Mouse (Mus musculus) stomach, embryonic 16.5 days (tissue): ENCODE data around the gene Cchcr1. TPM values are rescaled to one million over a fixed set of nuclear protein-coding genes. Genes with fewer than 3 reads are reported as not detected.

Source experiments
- ATAC-seq: fragments of 200-750 bp; cut with Nextera tagmentation; 2 replicates; pipeline ENCODE4 v1.8.0; 2017; ENCODE audit warnings: moderate number of reproducible peaks, moderate TSS enrichment; ENCODE audit not compliant: insufficient read depth, low FRiP score
- H3K27ac ChIP-seq: fragments of 300-500 bp; sonication (generic); 2 replicates; pipeline ENCODE4 v1.5.1; 2014; ENCODE audit warnings: low read length
- H3K27me3 ChIP-seq: fragments of 300-500 bp; sonication (generic); 2 replicates; pipeline ENCODE4 v1.6.1; 2014; ENCODE audit warnings: low read length, control low read depth, mixed read lengths; ENCODE audit not compliant: control insufficient read depth, insufficient read depth
- H3K36me3 ChIP-seq: fragments of 300-500 bp; sonication (generic); 2 replicates; pipeline ENCODE4 v1.6.1; 2014; ENCODE audit warnings: low read length; ENCODE audit not compliant: control insufficient read depth, insufficient read depth
- H3K4me1 ChIP-seq: fragments of 300-500 bp; sonication (generic); 2 replicates; pipeline ENCODE4 v1.6.1; 2014; ENCODE audit warnings: low read length, control low read depth, mixed read lengths; ENCODE audit not compliant: control insufficient read depth, insufficient read depth
- H3K4me2 ChIP-seq: fragments of 300-500 bp; sonication (generic); 2 replicates; pipeline ENCODE4 v1.6.1; 2014; ENCODE audit warnings: low read depth, low read length, mixed read lengths
- H3K4me3 ChIP-seq: fragments of 300-500 bp; sonication (generic); replicated peaks from 2 replicates; pipeline ENCODE4 v1.5.1; 2014; ENCODE audit warnings: mild to moderate bottlenecking, low read length
- H3K9ac ChIP-seq: fragments of 300-500 bp; sonication (generic); 2 replicates; pipeline ENCODE4 v1.6.1; 2014; ENCODE audit warnings: low read length
- H3K9me3 ChIP-seq: fragments of 300-500 bp; sonication (generic); replicated peaks from 2 replicates; pipeline ENCODE4 v1.6.1; 2016; ENCODE audit warnings: low read length, control low read depth; ENCODE audit not compliant: control insufficient read depth
- WGBS: fragments of 180-500 bp; shearing (Covaris S2); extraction: QIAGEN DNeasy Blood & Tissue Kit; methylation state at CpG from one replicate; pipeline ENCODE4 v1.1.7; 2014; 5-methylcytosine and 5-hydroxymethylcytosine counted together
- polyA plus RNA-seq: library from polyadenylated mRNA; unstranded; fragments of >200 nt; fragmentation: Nextera tagmentation; extraction: Ambion mirVana; gene quantifications from 2 replicates; pipeline ENCODE4 v1.2.1, GENCODE M21; 2015

Cchcr1 gene
- polyA plus RNA-seq, 1 experiment from 2014 or later = 19.4 TPM

DNA sequence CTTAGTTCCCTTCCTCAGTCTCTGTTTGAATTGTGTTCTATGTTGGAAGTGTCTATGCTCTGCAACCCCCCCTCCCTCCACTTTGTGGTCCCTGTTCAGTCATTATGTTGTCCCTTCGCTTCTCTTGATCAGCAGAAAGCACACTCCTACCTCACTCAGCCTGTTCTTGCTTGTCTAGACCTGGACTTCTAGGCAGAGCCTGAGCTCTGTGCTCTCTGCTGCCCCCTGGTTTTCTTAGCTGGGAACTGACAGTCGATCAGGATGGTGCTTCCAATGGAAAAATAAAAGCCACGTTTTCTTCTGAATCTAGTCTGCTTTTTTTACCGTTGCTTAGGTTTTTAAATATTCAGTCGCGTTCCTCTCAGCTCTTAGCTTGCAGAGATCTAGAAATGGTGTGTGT lies 17.4 kb downstream of the Cchcr1 start:
- H3K9me3 ChIP-seq = no peaks in the 10 kb centered on the region
- no peaks in the 10 kb centered on the region for H3K4me1 ChIP-seq
- ATAC-seq = peak; percentile 60; the same call in 1 of the 2 replicates
- H3K4me2 ChIP-seq = no peak overlapping the region
- WGBS = 7% methylated on average over 6 of the region's 6 CpGs
- H3K36me3 ChIP-seq = no peaks in the 10 kb centered on the region
- no peak overlapping the region for H3K4me3 ChIP-seq
- no peak overlapping the region for H3K27ac ChIP-seq
- H3K27me3 ChIP-seq = no peaks in the 10 kb centered on the region
- no peak overlapping the region for H3K9ac ChIP-seq

DNA sequence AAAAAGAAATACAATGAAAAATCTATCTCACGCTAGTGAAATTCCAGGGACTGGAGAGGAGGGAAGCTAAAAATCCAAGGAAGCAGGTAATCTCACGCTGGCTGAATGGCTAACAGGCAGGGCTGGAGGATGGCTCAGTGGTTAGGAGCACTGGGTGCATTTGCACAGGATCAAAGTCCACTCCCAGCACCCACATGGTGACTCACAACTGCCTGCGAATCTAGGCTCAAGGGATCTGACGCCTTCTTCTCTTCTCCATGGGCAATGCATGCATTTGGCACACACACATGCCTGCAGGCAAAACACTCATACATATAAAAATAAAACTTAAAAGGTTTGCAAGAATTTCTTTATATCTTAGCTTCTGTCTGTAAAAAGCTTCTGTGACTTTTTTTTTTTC lies 20.5 kb downstream of the Cchcr1 start:
- Histone ChIP-seq H3K9ac (no peak overlapping the region), H3K4me1 (no peaks in the 10 kb centered on the region), H3K27ac (no peak overlapping the region), H3K4me2 (no peak overlapping the region), H3K27me3 (no peaks in the 10 kb centered on the region), H3K36me3 (no peaks in the 10 kb centered on the region), H3K9me3 (no peaks in the 10 kb centered on the region), H3K4me3 (no peak overlapping the region)
- no peak for ATAC-seq
- WGBS = 78% methylated on average over 4 of the region's 4 CpGs

DNA sequence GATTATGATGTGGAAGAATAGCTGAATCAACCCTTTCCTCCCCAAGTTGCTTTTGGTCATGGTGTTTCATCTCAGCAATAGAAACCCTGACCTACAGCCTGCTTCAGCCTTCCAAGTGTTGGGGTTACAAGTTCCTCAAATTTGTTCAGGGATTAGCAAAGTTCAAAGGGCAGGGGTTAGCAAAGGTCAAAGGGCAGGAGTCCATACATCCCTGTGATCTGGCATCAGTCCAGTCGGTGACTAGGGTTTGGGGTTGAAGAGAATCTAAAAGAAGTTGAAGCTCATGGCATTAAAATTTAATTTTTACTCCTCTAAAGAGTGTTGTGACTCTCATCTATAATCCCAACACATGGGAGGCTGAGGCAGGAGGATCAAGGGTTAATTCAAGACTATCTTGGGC lies 21.6 kb downstream of the Cchcr1 start:
- H3K27ac ChIP-seq = no peak overlapping the region
- H3K4me1 ChIP-seq = no peaks in the 10 kb centered on the region
- no peaks in the 10 kb centered on the region for H3K27me3 ChIP-seq
- H3K4me2 ChIP-seq = no peak overlapping the region
- ATAC-seq = no peak
- no peak overlapping the region for H3K4me3 ChIP-seq
- H3K9ac ChIP-seq = no peak overlapping the region
- no peaks in the 10 kb centered on the region for H3K9me3 ChIP-seq
- no peaks in the 10 kb centered on the region for H3K36me3 ChIP-seq
- 86% methylated on average over 1 of the region's 1 CpGs for WGBS

DNA sequence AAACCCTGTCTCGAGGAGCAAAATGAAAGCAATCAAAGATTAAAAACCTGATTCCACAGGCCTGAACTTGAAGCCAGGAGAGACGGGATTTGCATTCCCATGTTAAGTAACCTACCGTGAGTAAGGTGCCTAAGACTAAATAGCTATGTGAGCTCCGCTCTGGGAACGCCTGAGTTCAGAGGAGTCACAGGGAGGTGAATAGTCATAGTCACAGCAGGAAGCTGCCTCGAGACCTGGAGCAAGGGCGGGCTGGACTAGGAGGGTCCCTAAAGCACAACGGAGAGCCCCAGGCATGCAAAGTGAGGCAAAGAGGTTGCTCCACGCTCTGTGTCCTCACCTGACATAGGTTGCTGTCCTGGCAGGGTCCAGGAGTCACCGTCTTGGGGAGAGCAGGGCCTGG lies 22.6 kb downstream of the Cchcr1 start:
- Histone ChIP-seq H3K4me2 (no peak overlapping the region), H3K9me3 (no peaks in the 10 kb centered on the region), H3K4me1 (no peaks in the 10 kb centered on the region), H3K9ac (no peak overlapping the region), H3K36me3 (no peaks in the 10 kb centered on the region), H3K27me3 (no peaks in the 10 kb centered on the region), H3K4me3 (no peak overlapping the region), H3K27ac (no peak overlapping the region)
- ATAC-seq = no peak
- 55% methylated on average over 10 of the region's 10 CpGs for WGBS

DNA sequence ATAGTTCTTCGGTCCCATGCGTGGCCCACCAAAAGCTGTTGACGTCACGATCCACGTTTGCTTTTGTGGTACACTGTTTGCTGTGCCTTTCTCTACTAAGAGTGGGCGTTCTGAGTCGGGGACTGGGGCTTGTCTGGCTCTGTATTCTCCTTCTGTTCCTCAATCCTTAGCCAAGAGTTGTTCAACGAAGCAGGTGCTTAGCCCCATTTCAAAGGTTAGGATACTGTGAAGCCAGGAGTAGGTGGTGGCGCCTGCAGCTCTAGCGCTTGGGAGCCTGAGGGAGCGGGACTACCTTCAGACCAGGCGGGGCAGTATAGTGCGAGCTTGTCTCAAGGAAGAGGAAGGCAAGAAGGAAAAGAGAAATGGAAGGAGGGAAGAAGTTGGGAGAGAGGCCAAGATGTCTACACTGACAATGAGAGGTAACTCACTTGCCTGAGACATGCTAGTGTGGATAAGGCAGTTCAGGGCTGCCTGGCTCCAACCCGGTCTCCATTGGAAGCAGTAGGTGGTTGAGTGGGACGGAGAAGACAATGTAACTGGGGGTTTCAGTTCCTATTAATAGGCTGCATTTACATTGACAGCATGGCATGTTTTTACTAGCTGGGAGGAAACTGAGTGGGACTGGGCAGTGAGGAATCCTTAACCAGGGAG lies 26.0 kb downstream of the Cchcr1 start:
- H3K36me3 ChIP-seq = no peaks in the 10 kb centered on the region
- H3K9ac ChIP-seq = no peak overlapping the region
- no peak overlapping the region for H3K27ac ChIP-seq
- no peaks in the 10 kb centered on the region for H3K4me1 ChIP-seq
- no peaks in the 10 kb centered on the region for H3K9me3 ChIP-seq
- no peak overlapping the region for H3K4me3 ChIP-seq
- no peaks in the 10 kb centered on the region for H3K27me3 ChIP-seq
- H3K4me2 ChIP-seq = no peak overlapping the region
- no peak for ATAC-seq
- WGBS = 74% methylated on average over 15 of the region's 15 CpGs

DNA sequence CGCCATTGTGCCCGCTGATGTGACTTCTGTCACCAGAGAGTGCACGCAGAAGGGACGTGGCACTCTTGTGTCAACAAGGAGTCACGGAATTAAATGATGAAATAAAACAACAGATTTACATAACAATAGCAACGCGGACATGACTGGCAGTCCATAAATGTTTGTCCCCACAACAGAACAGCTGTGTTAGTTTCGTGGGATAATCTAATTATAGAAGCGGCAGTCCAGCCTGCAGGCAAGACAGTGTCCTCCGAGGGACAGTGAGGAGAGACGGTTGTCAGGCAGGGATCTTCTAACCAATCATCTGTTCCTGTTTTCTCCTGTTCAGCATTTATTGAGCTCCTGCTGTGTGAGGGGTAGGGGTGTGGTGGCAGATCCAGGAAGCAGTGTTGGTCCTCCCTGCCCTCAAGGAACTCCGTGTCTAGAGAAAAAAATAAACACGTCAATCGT lies 26.5 kb downstream of the Cchcr1 start:
- no peaks in the 10 kb centered on the region for H3K36me3 ChIP-seq
- H3K9ac ChIP-seq = no peak overlapping the region
- H3K27ac ChIP-seq = no peak overlapping the region
- no peak overlapping the region for H3K4me3 ChIP-seq
- ATAC-seq = no peak
- H3K27me3 ChIP-seq = no peaks in the 10 kb centered on the region
- 56% methylated on average over 14 of the region's 14 CpGs for WGBS
- H3K4me2 ChIP-seq = no peak overlapping the region
- 0 out of 2 replicates have a peak, but pooled peaks cover under 1% of the 10 kb centered on the region for H3K4me1 ChIP-seq
- H3K9me3 ChIP-seq = no peaks in the 10 kb centered on the region

DNA sequence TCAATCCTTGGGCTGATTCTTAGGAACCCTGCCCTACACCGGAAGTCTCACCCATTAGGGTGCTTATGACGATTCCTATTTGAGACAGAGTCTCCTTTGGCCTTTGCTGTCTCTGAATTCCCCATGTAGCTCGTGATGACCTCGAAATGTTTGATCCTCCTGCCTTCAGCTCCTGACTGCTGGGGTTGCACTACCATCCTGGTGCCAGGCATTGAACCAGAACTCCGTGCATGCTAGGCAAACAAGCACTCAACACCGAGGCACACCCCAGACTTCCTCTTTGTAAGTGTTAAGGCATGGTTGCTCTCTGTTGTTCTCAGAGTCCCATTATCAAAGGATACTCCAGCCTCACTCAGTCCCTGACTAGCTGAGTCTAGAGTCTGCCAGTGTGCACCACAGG lies 27.1 kb downstream of the Cchcr1 start:
- no peaks in the 10 kb centered on the region for H3K36me3 ChIP-seq
- H3K27me3 ChIP-seq = no peaks in the 10 kb centered on the region
- H3K4me3 ChIP-seq = no peak overlapping the region
- 0 out of 2 replicates have a peak, but pooled peaks cover 6% of the 10 kb centered on the region for H3K4me1 ChIP-seq
- H3K9ac ChIP-seq = no peak overlapping the region
- WGBS = 74% methylated on average over 6 of the region's 6 CpGs
- H3K4me2 ChIP-seq = no peak overlapping the region
- no peaks in the 10 kb centered on the region for H3K9me3 ChIP-seq
- no peak overlapping the region for H3K27ac ChIP-seq
- ATAC-seq = no peak

DNA sequence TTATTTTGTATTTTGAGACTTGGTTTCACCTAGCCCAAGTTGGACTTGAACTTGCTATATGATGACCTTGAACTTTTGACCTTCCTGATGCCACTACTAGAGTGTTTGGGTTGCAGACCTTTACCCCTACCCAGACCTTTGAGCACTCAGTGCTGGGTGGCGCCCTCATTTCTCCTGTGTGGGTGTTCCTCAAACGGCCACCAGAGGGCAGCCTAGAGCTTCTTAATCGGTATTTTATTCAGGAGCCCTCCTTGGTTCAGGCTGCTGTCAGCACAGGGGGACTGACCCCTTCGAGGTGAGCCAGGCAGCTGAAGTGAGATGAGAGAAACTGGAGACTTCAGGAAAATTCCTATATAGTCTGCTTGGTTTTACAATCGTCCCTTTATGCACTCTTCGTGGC lies 27.8 kb downstream of the Cchcr1 start:
- ATAC-seq = no peak
- Histone ChIP-seq H3K27me3 (no peaks in the 10 kb centered on the region), H3K36me3 (no peaks in the 10 kb centered on the region), H3K9me3 (no peaks in the 10 kb centered on the region), H3K4me1 (0 out of 2 replicates have a peak, but pooled peaks cover 11% of the 10 kb centered on the region), H3K4me3 (no peak overlapping the region), H3K9ac (no peak overlapping the region), H3K27ac (no peak overlapping the region), H3K4me2 (no peak overlapping the region)
- WGBS = 23% methylated on average over 6 of the region's 6 CpGs

DNA sequence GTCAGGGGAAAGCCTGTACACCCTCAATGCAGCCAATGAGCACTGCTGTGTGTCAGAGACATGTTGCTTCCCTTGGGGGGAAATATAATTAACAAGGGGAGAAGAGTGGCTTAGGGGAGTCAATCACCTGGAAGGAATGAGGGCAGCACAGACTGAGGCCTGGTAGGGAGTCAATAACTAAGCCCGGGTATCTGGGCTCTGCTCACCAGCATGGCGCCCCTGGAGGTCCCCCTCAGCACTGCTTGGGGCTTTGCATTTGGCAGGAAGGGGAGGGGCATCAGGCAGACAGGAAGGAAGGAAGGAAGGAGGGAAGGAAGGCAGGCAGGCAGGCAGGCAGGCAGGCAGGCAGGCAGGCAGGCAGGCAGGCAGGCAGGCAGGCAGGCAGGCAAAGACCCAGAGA lies 30.6 kb downstream of the Cchcr1 start:
- no peak for ATAC-seq
- Histone ChIP-seq H3K27me3 (no peaks in the 10 kb centered on the region), H3K9me3 (no peaks in the 10 kb centered on the region), H3K4me3 (no peak overlapping the region), H3K9ac (no peak overlapping the region), H3K4me2 (no peak overlapping the region), H3K36me3 (no peaks in the 10 kb centered on the region), H3K4me1 (peaks cover 20% of the 10 kb centered on the region), H3K27ac (no peak overlapping the region)
- WGBS = 76% methylated on average over 2 of the region's 2 CpGs
